Mouse (Mus musculus) small intestine, adult 2 months (tissue): ENCODE results near the gene Immt.

Experiments
- CTCF ChIP-seq: fragments of 200-500 bp; IDR thresholded peaks from 2 replicates; pipeline ENCODE4 v1.5.1; 2012; ENCODE audit warnings: low read depth, mild to moderate bottlenecking, control low read depth, inconsistent platforms, low read length, moderate library complexity, mixed read lengths; ENCODE audit not compliant: insufficient replicate concordance, insufficient read length; ENCODE audit errors: extremely low read depth
- POLR2A ChIP-seq: fragments of 200-500 bp; IDR thresholded peaks from 2 replicates; pipeline ENCODE4 v1.6.1; 2012; ENCODE audit warnings: low read depth, mild to moderate bottlenecking, control low read depth, inconsistent platforms, low read length, moderate library complexity

DNA sequence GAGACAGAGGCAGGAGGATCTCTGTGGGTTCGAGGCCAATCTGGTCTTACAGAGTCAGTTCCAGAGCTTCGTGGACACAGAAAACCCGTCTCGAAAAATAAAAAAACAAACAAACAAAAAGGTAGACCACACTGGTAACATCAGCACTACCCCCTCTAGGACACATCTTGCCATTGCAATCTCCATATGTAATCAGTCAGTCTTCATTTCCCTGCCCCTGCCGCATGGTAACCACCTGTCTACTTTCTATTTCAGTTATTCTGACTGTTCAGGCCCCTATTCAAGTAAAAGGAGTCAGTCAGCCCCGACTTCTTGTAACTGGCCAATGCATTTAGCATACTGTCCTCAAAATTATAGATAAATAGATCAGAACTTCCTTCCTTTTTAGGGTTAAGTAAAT lies 78.7 kb downstream of the Immt start:
- no peak for TF ChIP-seq POLR2A
- TF ChIP-seq CTCF = no peak
